Mouse (Mus musculus) cerebral cortex, adult 2 months (tissue): ENCODE results near the gene Ptbp1.

Experiments
- WGBS: fragments of 180-500 bp; shearing (Covaris S2); methylation state at CpG from one replicate; pipeline ENCODE4 v1.1.7; 2018; 5-methylcytosine and 5-hydroxymethylcytosine counted together

The Ptbp1 gene

DNA sequence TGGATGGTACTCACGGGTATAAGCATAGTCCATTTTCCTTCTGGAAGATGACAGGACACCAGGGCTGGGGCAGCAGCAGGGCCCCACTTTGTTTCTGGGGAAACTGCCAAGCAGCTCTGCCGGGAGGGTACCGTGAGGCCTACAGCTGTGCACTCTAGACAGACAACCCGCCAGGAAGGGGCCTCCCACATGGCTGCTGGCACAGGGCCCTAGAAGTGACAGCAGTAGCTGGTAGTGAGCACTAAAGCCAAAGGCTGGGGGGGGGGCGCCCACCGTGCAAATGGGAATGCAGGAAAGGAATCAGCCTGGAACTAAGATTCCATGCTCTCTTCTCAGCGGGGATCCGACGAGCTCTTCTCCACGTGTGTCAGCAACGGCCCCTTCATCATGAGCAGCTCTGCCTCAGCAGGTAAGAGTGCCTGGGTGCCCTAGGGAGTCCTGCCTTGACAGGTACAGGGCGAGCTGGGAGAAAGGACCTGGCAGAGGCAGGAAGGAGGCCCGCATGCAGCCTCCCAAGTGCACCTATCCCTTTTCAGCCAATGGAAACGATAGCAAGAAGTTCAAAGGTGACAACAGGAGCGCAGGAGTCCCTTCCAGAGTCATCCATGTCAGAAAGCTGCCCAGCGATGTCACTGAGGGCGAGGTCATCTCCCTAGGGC is 4.3 kb downstream of the Ptbp1 start:
- WGBS = 25% methylated on average over 17 of the region's 17 CpGs

DNA sequence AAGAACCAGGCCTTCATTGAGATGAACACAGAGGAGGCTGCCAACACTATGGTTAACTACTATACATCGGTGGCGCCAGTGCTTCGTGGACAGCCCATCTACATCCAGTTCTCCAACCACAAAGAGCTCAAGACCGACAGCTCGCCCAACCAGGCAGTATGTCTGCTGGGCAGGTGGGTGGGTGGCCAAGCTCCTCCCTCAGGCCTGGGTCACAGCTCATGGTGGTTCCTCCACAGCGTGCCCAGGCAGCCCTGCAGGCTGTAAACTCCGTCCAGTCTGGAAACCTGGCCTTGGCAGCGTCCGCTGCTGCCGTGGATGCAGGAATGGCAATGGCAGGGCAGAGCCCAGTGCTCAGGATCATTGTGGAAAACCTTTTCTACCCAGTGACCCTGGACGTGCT is 4.9 kb downstream of the Ptbp1 start:
- 61% methylated on average over 11 of the region's 11 CpGs for WGBS

DNA sequence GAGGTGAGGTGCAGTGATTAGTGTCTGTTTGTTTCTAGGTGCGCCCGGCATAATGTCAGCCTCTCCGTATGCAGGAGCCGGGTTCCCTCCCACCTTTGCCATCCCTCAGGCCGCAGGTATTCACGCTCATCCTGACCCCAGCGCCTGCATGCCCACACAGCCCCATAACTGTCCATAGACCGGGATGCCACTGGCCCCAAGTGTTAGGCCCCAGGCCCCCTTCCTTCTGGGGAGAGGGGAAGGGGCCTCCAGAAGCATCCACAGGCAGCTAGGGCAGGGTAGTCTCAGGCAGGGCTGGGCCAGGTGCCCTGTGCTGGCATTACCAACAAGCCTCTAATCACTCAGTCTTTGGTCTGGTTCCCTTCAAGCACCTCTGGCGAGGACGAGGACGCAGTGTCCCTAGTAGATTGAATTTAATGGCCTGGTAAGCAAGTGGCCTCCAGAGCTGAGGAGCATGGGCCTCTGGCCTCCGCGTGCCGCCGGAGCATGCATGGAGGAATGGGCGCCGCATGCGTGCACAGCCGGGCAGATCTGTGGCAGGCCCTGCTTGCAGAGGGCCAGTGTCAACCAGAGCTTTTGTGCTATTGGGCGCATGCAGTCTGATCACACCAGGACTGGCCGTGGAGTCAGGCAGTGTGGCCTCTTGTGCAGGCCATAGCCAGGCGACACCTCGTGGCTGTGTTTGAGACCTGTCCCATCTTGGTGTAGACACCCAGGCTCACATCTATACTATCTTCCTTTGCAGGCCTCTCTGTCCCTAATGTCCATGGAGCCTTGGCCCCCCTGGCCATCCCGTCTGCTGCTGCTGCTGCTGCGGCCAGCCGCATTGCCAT is 6.1 kb downstream of the Ptbp1 start:
- WGBS = 91% methylated on average over 26 of the region's 26 CpGs

DNA sequence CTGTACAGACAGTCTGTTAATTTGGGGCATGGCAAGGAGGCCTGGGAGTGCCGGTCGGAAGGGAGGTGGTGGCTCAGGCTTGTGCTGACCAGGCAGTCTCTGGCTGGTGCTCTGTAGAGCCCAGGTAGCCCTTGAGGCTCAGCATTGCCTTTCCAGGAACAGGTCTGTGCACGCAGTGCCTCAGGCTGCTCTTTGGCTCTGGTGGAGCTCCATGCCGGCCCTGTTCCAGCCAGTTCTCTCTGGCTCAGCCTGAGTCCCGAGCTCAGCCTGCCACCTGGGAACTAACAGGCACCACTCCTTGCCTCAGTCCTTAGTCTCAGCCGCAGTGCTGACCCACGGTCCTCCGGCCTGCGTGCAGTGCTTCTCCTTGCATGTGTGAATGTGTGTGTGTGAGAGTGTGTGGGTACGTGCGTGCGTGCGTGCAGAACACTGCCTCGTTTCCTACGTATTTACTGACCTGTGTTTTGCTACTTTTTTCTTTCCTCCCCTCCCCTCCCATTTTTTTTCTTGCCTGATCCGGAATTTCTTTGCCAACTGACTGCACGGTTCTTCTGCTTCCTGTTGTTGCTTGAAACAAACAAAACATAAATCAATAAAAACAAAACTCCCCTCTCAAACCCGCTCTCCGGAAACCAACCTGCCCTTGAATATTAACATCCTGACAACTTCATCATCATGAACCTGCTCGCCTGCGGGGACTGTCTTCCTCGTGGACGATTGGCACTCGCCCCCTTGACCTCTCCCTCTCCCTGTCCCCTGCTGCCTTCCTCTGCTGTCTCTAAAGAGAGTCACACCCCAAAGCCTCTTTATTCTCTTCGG is 7.2 kb downstream of the Ptbp1 start:
- 56% methylated on average over 25 of the region's 25 CpGs for WGBS

DNA sequence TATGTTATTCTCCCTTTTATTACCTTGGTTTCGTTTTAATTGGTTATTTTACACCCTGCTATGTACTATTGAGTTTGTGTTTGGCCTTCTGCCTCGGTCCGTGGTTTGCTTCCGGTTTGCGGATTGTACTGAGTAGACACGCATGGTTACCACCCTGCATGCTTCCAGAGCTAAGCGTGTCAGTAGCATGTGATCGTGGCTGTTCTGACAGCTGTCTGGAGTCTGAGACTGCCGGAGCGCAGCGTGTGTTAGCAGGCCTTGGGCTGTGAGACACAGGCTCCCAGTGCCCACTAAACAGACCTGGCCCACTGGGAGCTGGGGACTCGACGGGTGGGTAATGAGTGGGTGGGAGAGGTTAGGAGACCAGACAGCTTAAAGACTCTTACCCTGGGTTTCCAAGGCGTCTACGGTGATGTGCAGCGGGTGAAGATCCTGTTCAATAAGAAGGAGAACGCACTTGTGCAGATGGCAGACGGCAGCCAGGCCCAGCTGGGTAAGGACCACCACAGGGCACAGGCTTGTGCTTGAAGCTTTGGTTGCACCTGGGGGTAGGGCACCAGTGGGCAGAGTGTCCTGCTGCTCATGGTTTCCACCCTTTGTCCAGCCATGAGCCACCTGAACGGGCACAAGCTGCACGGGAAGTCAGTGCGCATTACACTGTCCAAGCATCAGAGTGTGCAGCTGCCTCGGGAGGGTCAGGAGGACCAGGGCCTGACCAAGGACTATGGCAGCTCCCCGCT is 8.0 kb downstream of the Ptbp1 start:
- 62% methylated on average over 23 of the region's 23 CpGs for WGBS

DNA sequence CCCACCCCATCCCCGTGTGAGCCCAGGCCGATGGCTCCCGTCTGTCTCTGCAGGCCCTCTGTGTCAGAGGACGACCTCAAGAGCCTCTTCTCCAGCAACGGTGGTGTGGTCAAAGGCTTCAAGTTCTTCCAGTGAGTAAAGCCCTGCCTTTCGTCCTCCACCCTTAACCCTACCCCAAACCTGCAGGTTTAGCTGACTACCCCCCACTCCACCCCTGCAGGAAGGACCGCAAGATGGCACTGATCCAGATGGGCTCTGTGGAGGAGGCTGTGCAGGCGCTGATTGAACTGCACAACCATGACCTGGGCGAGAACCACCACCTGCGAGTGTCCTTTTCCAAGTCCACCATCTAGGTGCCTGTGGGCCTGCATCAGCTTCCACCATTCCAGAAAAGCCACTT is 8.7 kb downstream of the Ptbp1 start:
- WGBS = 63% methylated on average over 10 of the region's 10 CpGs

DNA sequence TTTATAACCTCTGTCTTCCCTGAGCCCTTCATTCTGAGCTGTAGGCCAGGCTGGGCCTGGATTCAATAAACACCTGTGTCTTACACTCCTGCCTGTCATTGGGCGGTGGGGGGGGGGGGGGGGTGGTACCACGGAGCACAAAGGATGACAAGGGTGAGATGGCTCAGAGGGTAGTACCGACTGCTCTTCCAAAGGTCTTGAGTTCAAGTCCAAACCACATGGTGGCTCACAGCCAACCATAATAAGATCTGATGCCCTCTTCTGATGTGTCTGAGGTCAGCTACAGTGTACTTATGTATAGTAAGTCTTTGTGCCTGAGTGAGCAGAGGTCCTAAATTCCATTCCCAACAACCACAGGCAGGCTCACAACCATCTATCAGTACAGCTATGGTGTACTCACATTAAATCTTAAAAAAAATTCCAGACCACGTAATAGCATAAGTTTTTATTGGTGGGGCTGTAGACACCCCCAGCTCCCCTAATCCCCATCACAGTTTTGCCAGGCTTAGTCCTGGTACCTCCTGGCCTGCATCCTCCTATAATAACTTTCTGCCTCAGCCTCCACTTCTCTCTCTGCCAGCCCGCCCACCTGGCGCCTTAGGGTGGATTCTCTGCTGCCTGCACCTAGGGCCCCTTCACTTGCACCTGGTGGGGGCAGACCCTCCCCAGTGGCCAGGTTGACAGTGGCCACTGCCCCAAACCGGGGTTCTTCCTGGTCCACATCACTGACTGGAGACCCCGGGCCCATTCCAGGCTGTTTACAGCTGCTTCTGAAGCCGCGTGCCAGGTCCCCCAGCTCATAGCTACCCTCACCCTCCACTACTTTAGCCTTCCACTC is 10.3 kb downstream of the Ptbp1 start:
- 42% methylated on average over 10 of the region's 10 CpGs for WGBS

DNA sequence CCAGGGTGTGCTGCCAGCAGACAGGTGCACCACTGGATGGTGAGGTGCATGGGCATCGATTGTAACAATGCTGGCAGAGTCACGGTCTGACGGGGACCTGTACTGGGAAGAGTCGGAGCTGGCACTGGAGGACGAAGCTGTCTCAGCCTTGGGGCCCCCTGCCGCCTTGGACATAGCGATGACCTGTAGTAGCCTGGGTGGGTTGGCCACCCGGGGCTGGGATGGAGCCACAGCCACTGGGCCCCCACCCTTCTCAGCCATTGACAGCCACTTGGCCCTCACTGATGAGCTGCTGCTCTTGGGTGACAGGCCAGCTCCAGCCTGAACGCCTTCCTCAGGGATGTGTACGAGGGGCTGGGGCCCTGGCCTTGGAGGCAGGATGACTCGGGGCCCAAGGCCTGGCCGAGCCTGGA is 11.0 kb downstream of the Ptbp1 start:
- 54% methylated on average over 12 of the region's 12 CpGs for WGBS

DNA sequence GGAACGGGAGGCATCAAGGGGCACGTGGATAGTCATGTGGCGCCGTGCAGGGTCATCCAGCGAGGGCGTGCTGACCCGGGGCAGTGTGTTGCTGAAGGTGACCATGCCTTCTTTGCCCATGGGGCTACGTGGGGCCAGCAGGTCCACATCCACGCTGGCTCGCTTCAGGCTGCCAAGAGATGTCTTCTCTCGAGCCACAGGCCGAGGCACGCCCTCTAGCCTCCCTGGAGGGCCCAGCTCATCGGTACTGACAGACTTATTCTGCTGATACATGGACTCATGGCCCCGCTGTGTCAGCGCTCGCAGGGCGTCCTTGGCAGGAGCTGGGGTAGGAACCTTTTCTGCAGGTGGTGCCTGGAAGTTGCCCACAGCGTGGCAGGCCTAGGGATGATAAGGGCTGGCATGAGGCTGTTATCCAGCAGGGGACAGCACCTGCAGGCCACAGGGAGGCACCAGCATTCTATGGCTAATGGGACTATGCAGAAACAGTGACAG is 11.6 kb downstream of the Ptbp1 start:
- 73% methylated on average over 19 of the region's 19 CpGs for WGBS

DNA sequence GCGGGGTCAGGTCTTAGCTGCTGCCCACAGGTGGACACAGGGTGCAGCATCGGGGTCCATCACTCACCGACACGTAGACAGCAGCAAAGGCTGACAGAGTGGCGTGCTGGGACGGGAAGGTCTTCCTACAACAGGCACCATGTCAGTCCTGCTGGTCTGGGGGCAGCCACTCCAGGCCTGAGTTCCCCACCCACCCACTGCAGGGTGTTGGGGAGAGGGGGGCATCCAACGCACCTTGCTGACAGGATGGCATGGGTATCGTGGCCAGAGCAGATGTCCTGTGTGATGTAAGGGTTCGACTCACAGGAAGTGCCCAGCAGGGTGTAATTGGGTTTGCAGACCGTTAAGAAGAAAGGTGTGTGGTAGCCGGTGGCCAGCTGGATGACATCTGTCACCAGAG is 12.4 kb downstream of the Ptbp1 start:
- 82% methylated on average over 11 of the region's 11 CpGs for WGBS

DNA sequence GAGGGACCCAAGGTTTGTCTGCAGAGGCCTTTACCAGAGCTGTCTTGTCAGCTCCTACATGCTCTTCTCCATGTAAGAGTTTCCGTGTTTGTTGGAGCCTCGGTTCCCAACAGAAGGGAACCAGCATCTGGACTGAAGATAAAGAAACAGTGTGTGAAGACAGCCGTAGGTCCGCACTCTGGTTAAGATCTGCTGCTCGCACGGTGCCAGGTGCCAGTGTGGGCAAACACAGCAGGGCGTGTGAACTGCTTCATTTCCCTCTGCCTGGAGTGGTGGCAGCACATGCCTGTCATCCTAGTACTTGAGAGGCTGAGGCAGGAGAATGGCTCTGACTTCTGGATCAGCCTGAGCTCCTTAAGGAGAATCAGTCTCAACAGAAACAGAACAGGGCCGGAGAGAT is 17.6 kb downstream of the Ptbp1 start:
- 50% methylated on average over 8 of the region's 8 CpGs for WGBS

DNA sequence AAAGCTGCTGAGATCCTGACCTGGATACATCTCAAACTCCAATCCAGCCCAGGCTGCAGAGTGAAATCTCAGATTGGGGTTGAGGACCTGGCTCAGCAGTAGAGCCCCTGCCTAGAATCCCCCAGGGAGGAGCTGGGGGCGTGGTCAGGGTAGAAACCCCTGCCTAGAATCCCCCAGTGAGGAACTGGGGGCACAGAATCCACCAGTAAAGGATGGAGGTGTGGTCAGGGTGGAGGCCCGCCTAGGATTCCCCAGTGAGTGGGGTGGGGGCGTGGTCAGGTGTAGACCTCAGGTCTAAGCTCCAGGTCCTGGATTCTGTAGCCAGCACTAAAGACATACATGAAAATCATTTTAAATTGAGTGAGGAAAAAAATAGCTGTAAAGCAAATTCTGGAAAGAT is 18.6 kb downstream of the Ptbp1 start:
- WGBS = 52% methylated on average over 3 of the region's 3 CpGs

DNA sequence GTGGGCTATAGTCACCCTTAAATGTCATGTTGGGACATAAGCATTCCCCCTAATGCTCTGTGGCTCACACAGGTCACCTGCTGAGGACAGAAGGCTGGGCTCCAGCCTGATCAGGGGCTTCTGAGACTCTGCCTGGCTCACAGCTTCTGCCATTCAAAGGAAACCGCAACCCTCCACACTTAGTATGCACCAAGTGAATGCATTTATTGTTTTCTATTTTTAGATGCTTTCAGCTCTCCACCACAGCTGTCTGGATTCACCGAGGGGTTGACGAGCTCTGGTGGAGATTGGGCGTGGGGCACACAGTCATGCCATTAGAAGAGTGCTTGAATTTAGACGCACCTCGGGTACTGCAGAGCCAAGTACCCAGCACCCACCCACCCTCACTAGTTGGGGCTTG is 19.1 kb downstream of the Ptbp1 start:
- WGBS = 12% methylated on average over 6 of the region's 6 CpGs

DNA sequence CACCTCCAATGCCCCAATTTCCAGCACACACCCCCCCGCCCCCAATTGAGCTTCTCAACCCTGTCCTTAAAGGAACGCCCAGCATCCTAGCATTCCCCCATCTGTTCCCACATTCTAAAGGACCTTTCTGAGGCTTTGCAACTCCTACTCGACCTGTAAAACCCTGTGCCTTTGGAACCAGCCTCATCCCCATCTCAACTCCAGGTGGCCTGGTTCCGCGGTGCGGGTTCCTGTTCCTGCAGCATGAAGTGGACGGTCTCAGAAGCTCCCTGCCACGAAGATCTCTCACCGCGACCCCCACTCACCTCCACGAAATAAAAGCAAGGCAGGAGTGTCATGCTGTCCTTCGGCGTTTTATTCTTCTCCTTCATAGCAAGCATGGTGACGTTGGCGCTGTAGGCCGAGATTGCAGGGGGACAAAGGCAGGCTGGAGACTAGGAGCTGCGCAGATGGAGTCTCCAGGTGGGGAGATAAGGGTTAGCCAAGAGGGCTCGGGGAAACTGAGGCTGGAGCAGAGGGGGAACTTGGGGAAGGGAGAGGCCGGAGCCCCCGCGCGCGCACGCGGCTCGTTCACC is 19.6 kb downstream of the Ptbp1 start:
- WGBS = 2% methylated on average over 26 of the region's 26 CpGs

DNA sequence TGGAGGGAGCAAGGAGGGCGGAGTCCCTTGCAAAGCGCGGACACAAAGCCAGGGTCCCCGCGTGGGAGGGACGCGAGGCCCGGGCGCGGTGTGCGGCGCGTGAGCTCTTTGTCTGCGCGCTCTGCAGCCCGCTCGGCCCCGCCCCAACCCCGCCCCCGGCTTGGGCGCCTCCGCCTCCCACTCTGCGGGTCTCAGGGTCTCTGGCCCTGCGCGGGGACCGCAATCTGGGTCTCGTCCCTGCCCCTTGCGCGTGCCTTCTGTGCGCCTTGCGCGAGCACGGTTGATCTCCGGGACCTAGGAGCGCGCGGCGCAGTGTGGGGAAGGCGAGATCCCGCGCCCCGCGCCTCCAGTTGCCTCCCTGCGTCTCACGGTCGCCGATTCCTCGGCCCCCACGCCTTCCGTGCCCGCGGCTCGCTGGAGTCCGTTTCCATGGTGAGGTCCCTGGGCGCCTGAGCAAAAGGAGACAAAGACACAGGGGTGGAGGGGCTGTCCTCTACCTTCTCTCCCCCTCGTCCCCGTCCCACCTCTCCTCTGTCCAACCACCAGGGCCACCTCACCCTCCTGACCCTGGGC is 20.1 kb downstream of the Ptbp1 start, which contains the start of the genes Prtn3 and Plppr3:
TSS of gene Prtn3 (plus strand) at position 187 of the 573 bp plus-strand sequence.
TSS of gene Plppr3 (minus strand) at position 345 of the 573 bp plus-strand sequence.
- WGBS = 1% methylated on average over 57 of the region's 57 CpGs

DNA sequence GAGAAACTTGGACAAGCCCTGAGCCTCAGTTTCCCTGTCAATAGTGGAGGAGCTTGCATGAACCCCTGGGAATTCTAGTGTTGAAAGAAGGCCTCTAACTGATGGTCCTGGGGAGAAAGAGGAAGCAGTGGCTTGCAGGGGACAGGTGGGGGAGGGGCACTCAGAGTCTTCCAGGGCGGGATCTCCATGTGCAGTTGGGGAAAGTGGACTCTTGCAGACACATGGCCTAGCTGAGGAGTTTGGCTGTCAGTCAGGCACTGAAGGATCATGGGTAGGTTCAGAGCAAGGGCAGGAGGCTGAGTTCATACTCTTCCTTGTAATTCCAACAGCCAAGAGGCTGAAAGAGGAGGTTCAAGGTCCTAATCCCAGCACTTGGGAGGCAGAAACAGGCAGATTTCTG is 22.9 kb downstream of the Ptbp1 start:
- WGBS = 82% methylated on average over 1 of the region's 1 CpGs

DNA sequence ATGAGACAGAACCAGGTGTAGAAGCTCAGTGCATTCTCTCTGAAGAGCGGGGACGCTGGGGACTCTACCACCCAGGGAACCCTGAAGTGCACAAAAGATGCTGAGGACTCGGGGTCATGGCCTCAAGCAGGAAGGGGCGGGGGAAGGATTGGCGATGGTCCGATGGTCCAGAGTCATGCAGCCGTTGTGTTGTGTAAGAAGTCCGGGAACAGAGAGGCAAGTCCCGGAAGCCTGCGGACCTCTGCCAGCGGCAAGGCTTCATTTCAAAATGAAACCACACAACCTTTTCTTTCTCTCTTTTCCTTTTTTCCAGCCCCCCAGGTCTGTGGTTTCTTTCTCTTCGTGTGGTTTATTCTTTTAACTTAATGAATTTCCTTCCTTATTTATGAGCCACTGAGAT is 23.5 kb downstream of the Ptbp1 start:
- WGBS = 69% methylated on average over 12 of the region's 12 CpGs

DNA sequence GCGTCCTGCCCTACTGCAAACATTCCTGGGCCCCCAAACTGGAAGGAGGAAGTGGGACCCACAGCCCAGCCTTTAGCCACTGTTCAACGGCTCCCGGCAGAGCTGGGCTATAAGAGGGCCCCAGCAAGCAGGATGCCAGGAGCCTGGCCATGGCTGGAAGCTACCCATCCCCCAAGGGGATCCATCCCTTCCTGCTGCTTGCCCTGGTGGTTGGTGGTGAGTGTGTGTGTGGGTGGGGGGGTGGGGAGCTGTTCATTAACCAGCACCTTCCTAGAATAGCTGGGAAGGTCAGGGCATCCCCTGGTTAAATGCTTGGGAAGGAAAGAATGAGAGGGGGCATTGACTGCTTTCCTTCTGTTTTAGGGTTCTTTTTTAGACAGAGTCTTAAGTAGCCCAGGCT is 25.3 kb downstream of the Ptbp1 start:
- WGBS = 74% methylated on average over 3 of the region's 3 CpGs

DNA sequence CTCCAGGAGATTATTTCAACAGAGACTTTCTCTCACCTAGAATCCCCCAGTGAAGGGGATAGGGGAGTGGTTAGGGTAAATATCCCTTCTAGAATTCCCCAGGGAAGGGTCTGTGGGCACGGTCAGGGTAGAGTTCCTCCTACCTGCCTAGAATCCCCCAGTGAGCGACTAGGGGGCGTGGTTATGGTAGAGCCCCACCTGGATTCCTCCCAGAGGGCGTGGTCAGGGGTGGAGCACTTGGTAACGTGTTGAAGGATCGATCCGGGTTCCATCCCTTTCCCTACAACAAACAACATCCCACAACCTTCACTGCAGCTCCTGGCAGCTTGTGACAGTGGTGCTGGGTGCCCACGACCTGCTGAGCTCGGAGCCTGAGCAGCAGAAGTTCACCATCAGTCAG is 26.5 kb downstream of the Ptbp1 start:
- WGBS = 31% methylated on average over 9 of the region's 9 CpGs

DNA sequence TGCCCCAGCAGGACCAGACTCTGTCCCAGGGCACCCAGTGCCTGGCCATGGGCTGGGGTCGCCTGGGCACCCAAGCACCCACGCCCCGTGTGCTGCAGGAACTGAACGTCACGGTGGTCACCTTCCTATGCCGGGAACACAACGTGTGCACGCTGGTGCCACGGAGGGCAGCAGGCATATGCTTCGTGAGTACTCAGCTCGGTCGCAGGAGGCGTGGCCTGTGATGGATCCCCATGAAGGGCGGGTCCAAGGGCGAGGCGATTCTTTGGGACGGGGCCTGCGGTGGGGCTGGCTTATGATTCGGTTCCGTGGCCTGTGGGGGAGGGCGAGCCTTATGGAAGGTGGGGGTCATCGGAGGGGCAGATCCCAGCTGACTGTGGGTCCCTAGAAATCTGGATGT is 27.8 kb downstream of the Ptbp1 start:
- 22% methylated on average over 22 of the region's 22 CpGs for WGBS
